Mouse (Mus musculus) bone marrow, adult 2 months (tissue): ENCODE measurements around the gene Nectin4. TPM values are rescaled to one million over a fixed set of nuclear protein-coding genes. Genes with fewer than 3 reads are reported as not detected.

Experiments used
- H3K27ac ChIP-seq: fragments of 200-500 bp; 2 replicates; pipeline ENCODE4 v1.5.1; 2012; ENCODE audit warnings: low read depth, mild to moderate bottlenecking, control low read depth, inconsistent platforms, low read length; ENCODE audit not compliant: control insufficient read depth, poor library complexity, insufficient read depth
- H3K4me1 ChIP-seq: fragments of 200-500 bp; 2 replicates; pipeline ENCODE4 v1.6.1; 2011; ENCODE audit warnings: low read length; ENCODE audit not compliant: control insufficient read depth, insufficient read depth
- H3K4me3 ChIP-seq: fragments of 200-500 bp; replicated peaks from 2 replicates; pipeline ENCODE3; 2011; ENCODE audit warnings: mild to moderate bottlenecking, low read depth, low read length, control low read depth; ENCODE audit not compliant: control insufficient read depth
- CTCF ChIP-seq: fragments of 200-500 bp; IDR thresholded peaks from 2 replicates; pipeline ENCODE4 v1.5.1; 2011; ENCODE audit warnings: low read length, control low read depth; ENCODE audit not compliant: control insufficient read depth, insufficient read depth
- POLR2A ChIP-seq: fragments of 200-500 bp; IDR thresholded peaks from 2 replicates; pipeline ENCODE4 v1.6.1; 2011; ENCODE audit warnings: low read depth, mild to moderate bottlenecking, control low read depth, low read length, borderline replicate concordance; ENCODE audit not compliant: control insufficient read depth
- WGBS: fragments of 180-500 bp; shearing (Covaris S2); methylation state at CpG from one replicate; pipeline ENCODE4 v1.1.7; 2018; 5-methylcytosine and 5-hydroxymethylcytosine counted together
- polyA plus RNA-seq: library from polyadenylated mRNA; stranded (reverse); fragments of >200 nt; gene quantifications from 2 replicates; pipeline ENCODE4 v1.2.4, GENCODE M21; 2011; ENCODE audit warnings: low replicate concordance; ENCODE audit not compliant: missing spikeins, insufficient read depth, insufficient read length

Gene Nectin4
- polyA plus RNA-seq, 1 experiment, result 1.1 TPM

- WGBS, result 2% methylated on average over 52 of the region's 61 CpGs
- H3K27ac ChIP-seq, result peak overlapping the region; percentile 99
- H3K4me3 ChIP-seq, result peak overlapping the region; percentile 82
- TF ChIP-seq CTCF, result no peak
- peak; percentile 39; the same call in 1 of the 2 replicates for TF ChIP-seq POLR2A
- H3K4me1 ChIP-seq, result peaks cover 1% of the 10 kb centered on the region; the same call in 1 of the 2 replicates
Measured at GRCm38 (mm10) chr1:171329433-171330215, 40.3 kb upstream of the Nectin4 start.

GRCm38 (mm10) chr1:171330216-171330560 lies 39.7 kb upstream of the Nectin4 start:
- no peak for TF ChIP-seq CTCF
- Histone ChIP-seq H3K4me1 (peaks cover 1% of the 10 kb centered on the region; the same call in 1 of the 2 replicates), H3K27ac (peak overlapping the region; percentile 56; the same call in 1 of the 2 replicates), H3K4me3 (peak overlapping the region; percentile 82)
- under 1% methylated on average over 4 of the region's 4 CpGs for WGBS

- TF ChIP-seq POLR2A, result no peak
- TF ChIP-seq CTCF, result no peak
- Histone ChIP-seq H3K4me3 (no peak overlapping the region), H3K4me1 (no peaks in the 10 kb centered on the region; the same call in 1 of the 2 replicates), H3K27ac (no peak overlapping the region)
- WGBS, result 93% methylated on average over 16 of the region's 16 CpGs
Measured at GRCm38 (mm10) chr1:171342262-171343207, 27.4 kb upstream of the Nectin4 start.

GRCm38 (mm10) chr1:171343922-171344677 lies 25.8 kb upstream of the Nectin4 start:
- WGBS, result 84% methylated on average over 9 of the region's 9 CpGs
- TF ChIP-seq POLR2A (no peak), CTCF (no peak)
- Histone ChIP-seq H3K4me3 (no peak overlapping the region), H3K4me1 (no peaks in the 10 kb centered on the region; the same call in 1 of the 2 replicates), H3K27ac (no peak overlapping the region)

- WGBS, result 68% methylated on average over 9 of the region's 9 CpGs
- TF ChIP-seq CTCF, result no peak
- no peak for TF ChIP-seq POLR2A
- no peaks in the 10 kb centered on the region; the same call in 1 of the 2 replicates for H3K4me1 ChIP-seq
- H3K4me3 ChIP-seq, result peak overlapping the region; percentile 20
- H3K27ac ChIP-seq, result no peak overlapping the region
Measured at GRCm38 (mm10) chr1:171344715-171345114, 25.2 kb upstream of the Nectin4 start.

DNA sequence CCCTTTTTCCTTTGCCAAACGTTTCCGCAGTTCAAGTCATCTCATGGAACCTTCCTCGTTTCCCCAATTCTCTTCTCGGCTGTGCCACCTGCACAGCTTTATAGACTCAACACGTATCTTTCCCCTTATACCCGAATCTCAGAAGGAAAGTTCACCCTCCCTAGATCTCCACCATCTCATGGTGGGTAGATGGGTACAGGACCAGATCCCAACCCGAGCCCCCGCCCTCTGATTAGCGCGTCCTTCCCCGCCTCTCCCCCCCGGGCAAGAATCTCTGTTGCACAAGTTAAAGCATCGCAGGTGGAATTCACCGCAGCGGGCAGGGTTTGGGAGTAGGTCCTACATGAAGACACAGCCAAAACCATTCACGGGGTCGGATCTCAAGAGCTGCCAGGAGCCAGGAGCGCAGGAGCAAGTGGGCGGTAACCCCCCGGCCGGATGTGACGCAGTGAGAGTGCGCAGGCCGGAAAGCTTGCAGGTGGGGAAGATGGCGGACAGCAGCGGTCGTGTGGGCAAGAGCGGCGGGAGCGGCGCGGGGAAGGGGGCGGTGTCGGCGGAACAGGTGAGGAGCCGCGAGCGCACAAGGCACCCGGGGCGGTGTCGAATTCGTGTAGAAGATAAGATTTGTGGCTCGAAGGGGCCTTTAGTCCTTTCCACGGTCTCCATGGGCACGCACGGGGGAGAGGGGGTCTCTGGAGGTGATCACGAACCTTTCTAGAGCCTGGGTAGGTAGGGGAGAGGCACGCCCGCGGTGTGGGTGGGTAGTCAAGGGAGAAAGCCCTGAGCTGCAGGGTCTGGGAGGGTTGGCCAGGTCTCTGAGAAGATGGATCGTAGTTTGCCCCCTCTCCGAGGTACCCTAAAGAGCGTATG lies 24.4 kb upstream of the Nectin4 start, which contains the start of the genes Nit1 and Pfdn2:
Gene Nit1, minus strand, starts transcription at position 422 of the 870 bp plus-strand sequence.
Gene Pfdn2, plus strand, starts transcription at position 446 of the 870 bp plus-strand sequence.
- H3K27ac ChIP-seq, result peak within 1 kb of the TSS; percentile 33; the same call in 1 of the 2 replicates
- WGBS, result under 1% methylated on average over 53 of the region's 53 CpGs
- peak within 1 kb of the TSS; percentile 80 for H3K4me3 ChIP-seq
- no peaks in the 10 kb centered on the region; the same call in 1 of the 2 replicates for H3K4me1 ChIP-seq
- TF ChIP-seq POLR2A (peak; percentile 90), CTCF (no peak)

- TF ChIP-seq POLR2A, result no peak
- no peak for TF ChIP-seq CTCF
- 1% methylated on average over 14 of the region's 14 CpGs for WGBS
- Histone ChIP-seq H3K27ac (no peak overlapping the region), H3K4me3 (peak overlapping the region; percentile 80), H3K4me1 (no peaks in the 10 kb centered on the region; the same call in 1 of the 2 replicates)
Measured at GRCm38 (mm10) chr1:171346095-171346450, 23.8 kb upstream of the Nectin4 start.
